Comparison of ENCODE assay signal across 9 mouse cellular contexts in the genomic region with DNA sequence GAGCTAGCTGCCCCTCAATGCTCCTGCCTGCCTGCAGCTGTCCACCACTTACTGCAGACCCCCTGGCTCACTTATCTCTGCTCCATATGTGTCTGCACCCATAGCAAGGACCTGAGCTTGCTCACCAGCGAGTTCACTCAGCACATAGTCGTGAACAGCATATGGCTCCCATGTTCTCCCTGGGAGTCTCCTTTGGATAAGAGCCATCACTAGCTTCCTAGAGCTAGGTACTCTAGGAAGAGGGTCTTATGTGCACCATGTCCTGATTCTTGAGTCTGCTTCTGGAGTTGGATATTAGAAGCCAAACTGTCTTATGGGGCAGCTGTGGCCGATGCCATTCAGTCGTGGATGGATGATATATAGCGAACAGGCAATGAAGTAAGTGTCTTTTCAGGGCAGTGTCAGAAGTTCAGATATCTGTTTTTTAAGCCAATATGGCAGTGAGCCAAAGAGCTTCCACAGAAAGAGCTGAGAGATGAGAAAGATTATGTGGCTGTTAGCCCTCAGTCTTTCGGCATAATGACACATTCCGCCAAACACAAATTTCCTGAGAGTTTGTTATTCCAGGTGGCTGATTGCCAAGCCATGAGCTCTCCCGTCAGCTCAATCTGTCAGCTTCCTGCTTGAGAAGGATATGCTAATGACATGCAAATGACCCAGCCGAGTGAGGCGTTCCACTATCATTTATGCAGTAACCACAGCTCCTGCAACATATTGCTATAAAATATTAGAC.
A peak's percentile ranks its signal among the peaks of the same experiment; 100 is the strongest.
DNase-seq lines count a peak whose midpoint lies in the region; ATAC-seq and TF ChIP-seq lines count a peak whose summit lies in the region.
"Had no signal": no experiment of that assay in that cellular context is flagged by ENCODE, and none has a peak within 500 bp of the region (broad histone marks: within the 10 kb centered on the region; RNA-seq: fewer than 3 reads in every experiment).

No protein-coding gene starts in this region.

- no peak overlapping the region for H3K27ac ChIP-seq in gastrocnemius, adult 2 months
- no peak overlapping the region for H3K27ac ChIP-seq in cerebellum, adult 2 months (ENCODE audit: insufficient read depth, low read length)
- H3K27ac ChIP-seq in heart, embryonic 11.5 days (ENCODE audit: low read depth, low read length): no peak overlapping the region
- no peak overlapping the region for H3K27ac ChIP-seq in kidney, postnatal 0 days

- no peaks in the 10 kb centered on the region for H3K27me3 ChIP-seq in cerebellum, adult 2 months (ENCODE audit: control insufficient read depth, insufficient read depth, low read length)
- no peaks in the 10 kb centered on the region for H3K27me3 ChIP-seq in heart, embryonic 11.5 days (ENCODE audit: control insufficient read depth, insufficient read depth, low read length)
- H3K27me3 ChIP-seq in kidney, postnatal 0 days (ENCODE audit: insufficient read depth, low read length): no peaks in the 10 kb centered on the region

- H3K4me1 ChIP-seq in cerebellum, adult 2 months (ENCODE audit: control insufficient read depth, insufficient read depth, low read length): peaks cover 9% of the 10 kb centered on the region
- 0 out of 2 replicates have a peak, but pooled peaks cover 2% of the 10 kb centered on the region for H3K4me1 ChIP-seq in heart, embryonic 11.5 days (ENCODE audit: control insufficient read depth, insufficient read depth, low read length)
- 0 out of 2 replicates have a peak, but pooled peaks cover 5% of the 10 kb centered on the region for H3K4me1 ChIP-seq in kidney, postnatal 0 days (replicated peaks; ENCODE audit: insufficient read depth, low read length)

- intact Hi-C loops in gastrocnemius, adult 2 months (cut with DNase I): no loop called here

- H3K9me3 ChIP-seq in heart, embryonic 11.5 days (replicated peaks; ENCODE audit: control insufficient read depth, low read length): no peaks in the 10 kb centered on the region
- H3K9me3 ChIP-seq in kidney, postnatal 0 days (replicated peaks; ENCODE audit: low read length): no peaks in the 10 kb centered on the region

- peak; percentile 29 for DNase-seq in gastrocnemius, postnatal 10 days
- no peak for DNase-seq in gastrocnemius, adult 2 months
- DNase-seq in cerebellum, adult 2 months: peak; percentile 62 to 83
- DNase-seq in kidney, postnatal 0 days (ENCODE audit: low spot score): peak; percentile 78
- DNase-seq in lung, postnatal 25 days (ENCODE audit: low spot score): peak; percentile 32
- no peak for DNase-seq in spleen, postnatal 14 days (ENCODE audit: low spot score in 2 of 2)
- DNase-seq in testis, postnatal 14 days (ENCODE audit: low spot score): no peak

- H3K4me2 ChIP-seq in heart, embryonic 11.5 days: peak overlapping the region; percentile 25; the same call in 1 of the 2 replicates
- H3K4me2 ChIP-seq in kidney, postnatal 0 days (ENCODE audit: low read length): 0 out of 2 replicates have a peak overlapping the region, but pooled peaks have one; percentile 0

- H3K36me3 ChIP-seq in heart, embryonic 11.5 days (ENCODE audit: control insufficient read depth, insufficient read depth, low read length): no peaks in the 10 kb centered on the region
- no peaks in the 10 kb centered on the region for H3K36me3 ChIP-seq in kidney, postnatal 0 days (ENCODE audit: insufficient read depth, low read length)

- H3K9ac ChIP-seq in heart, embryonic 11.5 days (ENCODE audit: low read depth, low read length): no peak overlapping the region
- H3K9ac ChIP-seq in kidney, postnatal 0 days (ENCODE audit: low read depth, low read length): no peak overlapping the region

- WGBS in cerebellum, adult 2 months: 5% methylated on average over 10 of the region's 10 CpGs
- 38% methylated on average over 10 of the region's 10 CpGs for WGBS in heart, embryonic 11.5 days (ENCODE audit: insufficient replicate concordance)
- WGBS in kidney, postnatal 0 days: 19% methylated on average over 10 of the region's 10 CpGs

- TF ChIP-seq CTCF in gastrocnemius, adult 2 months (IDR thresholded peaks at IDR 0.05): no peak
- TF ChIP-seq CTCF in cerebellum, adult 2 months (IDR thresholded peaks at IDR 0.05; ENCODE audit: borderline replicate concordance, insufficient read depth, low read depth, low read length): no peak
- no peak for TF ChIP-seq CTCF in kidney, postnatal 0 days (IDR thresholded peaks at IDR 0.05; ENCODE audit: low read depth)

- H3K4me3 ChIP-seq in gastrocnemius, adult 2 months: no peak overlapping the region
- H3K4me3 ChIP-seq in cerebellum, adult 2 months (replicated peaks; ENCODE audit: insufficient read depth, low read depth, low read length): no peak overlapping the region
- H3K4me3 ChIP-seq in heart, embryonic 11.5 days (ENCODE audit: low read depth, low read length): no peak overlapping the region
- H3K4me3 ChIP-seq in kidney, postnatal 0 days (replicated peaks; ENCODE audit: low read depth, low read length): no peak overlapping the region
- H3K4me3 ChIP-seq: myocyte had no signal

- TF ChIP-seq POLR2A in cerebellum, adult 2 months (IDR thresholded peaks at IDR 0.05; ENCODE audit: borderline replicate concordance, insufficient read depth, low read length): no peak

- ATAC-seq in heart, embryonic 11.5 days (replicated peaks; ENCODE audit: insufficient number of reproducible peaks, low FRiP score, low TSS enrichment): no peak; the same call in 1 of the 2 replicates
- ATAC-seq in kidney, postnatal 0 days (replicated peaks; ENCODE audit: low FRiP score, low read depth): no peak

Comparison
In these comparisons a context has a peak if more than half of its experiments do, and no peak if none do; other contexts are left out.
1. DNase-seq: peak in gastrocnemius, postnatal 10 days (single experiment), cerebellum, adult 2 months (2 of 2), kidney, postnatal 0 days (single experiment) and lung, postnatal 25 days (single experiment); none in gastrocnemius, adult 2 months (single experiment), spleen, postnatal 14 days (0 of 2) and testis, postnatal 14 days (single experiment).